Mouse (Mus musculus) liver, postnatal 0 days (tissue): Measurements from ENCODE around the gene Ryr3.

Experiments
- CTCF ChIP-seq: sonication (generic); IDR thresholded peaks from 2 replicates; pipeline ENCODE4 v1.5.1; 2016; ENCODE audit warnings: antibody characterized with exemption, low read depth
- EP300 ChIP-seq: IDR thresholded peaks from 2 replicates; pipeline ENCODE4 v1.6.1; 2016; ENCODE audit warnings: antibody characterized with exemption, low read depth, mild to moderate bottlenecking

DNA sequence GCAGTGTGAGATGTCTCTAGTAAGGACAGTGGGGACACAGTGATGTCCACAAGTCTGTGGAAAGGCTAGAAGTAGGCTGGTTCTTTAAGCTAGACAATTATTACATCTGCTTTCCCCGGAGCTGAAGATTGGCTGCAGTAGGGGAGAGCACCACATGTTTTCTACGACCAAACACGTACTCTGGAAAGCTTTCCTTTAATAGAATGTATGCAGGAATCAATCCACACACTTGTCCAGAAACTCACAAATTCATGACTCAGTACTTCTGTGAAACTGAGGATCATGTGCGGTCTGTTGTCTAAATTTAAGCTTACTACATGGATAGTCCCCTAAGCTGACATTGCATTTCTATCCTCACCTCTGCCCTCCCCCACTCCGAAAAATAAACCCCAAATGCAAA, 157.5 kb downstream of the Ryr3 start:
- TF ChIP-seq CTCF (no peak), EP300 (no peak)
